Mouse (Mus musculus): ENCODE data around the gene Bspry. TPM values are rescaled to one million over a fixed set of nuclear protein-coding genes. Genes with fewer than 3 reads are reported as not detected.

Gene Bspry
- polyA plus RNA-seq, 1 experiment from 2014 or later, result 0.36 TPM

GRCm38 (mm10) chr4:62439793-62440192 lies 40.1 kb upstream of the Bspry start:
- Histone ChIP-seq H3K4me3 (ENCODE audit: control insufficient read depth in 1 of 2, insufficient read depth in 1 of 2, low read depth in 1 of 2, low read length in 2 of 2) (no peak overlapping the region), H3K27me3 (ENCODE audit: control insufficient read depth, insufficient read depth, low read length) (no peaks in the 10 kb centered on the region), H3K9me3 (ENCODE audit: control insufficient read depth, low read length) (no peaks in the 10 kb centered on the region), H3K4me1 (ENCODE audit: control insufficient read depth in 2 of 2, insufficient read depth in 2 of 2, low read length in 2 of 2) (no peaks in the 10 kb centered on the region), H3K36me3 (ENCODE audit: control insufficient read depth, insufficient read depth, low read length) (no peaks in the 10 kb centered on the region), H3K4me2 (ENCODE audit: low read length) (no peak overlapping the region), H3K9ac (ENCODE audit: low read length) (no peak overlapping the region), H3K27ac (replicated peaks in 1 of 2; ENCODE audit: control insufficient read depth in 1 of 2, insufficient read depth in 1 of 2, low read depth in 2 of 2, low read length in 2 of 2) (no peak overlapping the region)
- WGBS, result 58% methylated on average over 4 of the region's 4 CpGs
- ATAC-seq (ENCODE audit: insufficient number of reproducible peaks, insufficient read depth, low FRiP score, low read depth), result no peak

- no peaks in the 10 kb centered on the region for H3K4me1 ChIP-seq (ENCODE audit: control insufficient read depth in 2 of 2, insufficient read depth in 2 of 2, low read length in 2 of 2)
- H3K4me2 ChIP-seq (ENCODE audit: low read length), result no peak overlapping the region
- H3K4me3 ChIP-seq (ENCODE audit: control insufficient read depth in 1 of 2, insufficient read depth in 1 of 2, low read depth in 1 of 2, low read length in 2 of 2), result no peak overlapping the region
- no peaks in the 10 kb centered on the region for H3K9me3 ChIP-seq (ENCODE audit: control insufficient read depth, low read length)
- WGBS, result 70% methylated on average over 4 of the region's 4 CpGs
- no peak overlapping the region for H3K27ac ChIP-seq (replicated peaks in 1 of 2; ENCODE audit: control insufficient read depth in 1 of 2, insufficient read depth in 1 of 2, low read depth in 2 of 2, low read length in 2 of 2)
- ATAC-seq (ENCODE audit: insufficient number of reproducible peaks, insufficient read depth, low FRiP score, low read depth), result no peak
- no peaks in the 10 kb centered on the region for H3K27me3 ChIP-seq (ENCODE audit: control insufficient read depth, insufficient read depth, low read length)
- no peaks in the 10 kb centered on the region for H3K36me3 ChIP-seq (ENCODE audit: control insufficient read depth, insufficient read depth, low read length)
- H3K9ac ChIP-seq (ENCODE audit: low read length), result no peak overlapping the region
Observed at GRCm38 (mm10) chr4:62440544-62440943, 39.3 kb upstream of the Bspry start.

DNA sequence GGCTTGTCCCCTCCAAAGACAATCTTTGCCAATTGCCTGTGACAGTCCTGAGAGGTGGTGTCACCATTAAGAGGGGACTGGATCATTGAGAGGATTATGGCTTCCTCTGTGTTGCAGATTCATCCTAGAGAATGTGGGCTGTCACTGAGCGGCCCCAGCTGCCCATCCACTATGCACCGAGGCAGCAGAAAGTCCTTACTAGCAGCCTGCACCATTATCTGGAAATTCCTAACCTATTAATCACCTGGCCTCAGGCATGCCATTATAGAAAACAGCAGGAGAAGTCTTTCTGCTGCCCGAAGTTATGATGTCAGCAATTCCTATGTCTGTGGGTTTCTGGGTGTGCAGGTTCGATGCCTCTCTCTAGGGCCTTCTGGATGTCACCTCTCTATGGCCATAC lies 38.9 kb upstream of the Bspry start:
- no peaks in the 10 kb centered on the region for H3K27me3 ChIP-seq (ENCODE audit: control insufficient read depth, insufficient read depth, low read length)
- ATAC-seq (ENCODE audit: insufficient number of reproducible peaks, insufficient read depth, low FRiP score, low read depth), result no peak
- H3K9me3 ChIP-seq (ENCODE audit: control insufficient read depth, low read length), result no peaks in the 10 kb centered on the region
- H3K4me3 ChIP-seq (ENCODE audit: control insufficient read depth in 1 of 2, insufficient read depth in 1 of 2, low read depth in 1 of 2, low read length in 2 of 2), result no peak overlapping the region
- no peaks in the 10 kb centered on the region for H3K4me1 ChIP-seq (ENCODE audit: control insufficient read depth in 2 of 2, insufficient read depth in 2 of 2, low read length in 2 of 2)
- WGBS, result 44% methylated on average over 4 of the region's 4 CpGs
- H3K4me2 ChIP-seq (ENCODE audit: low read length), result no peak overlapping the region
- no peak overlapping the region for H3K9ac ChIP-seq (ENCODE audit: low read length)
- H3K36me3 ChIP-seq (ENCODE audit: control insufficient read depth, insufficient read depth, low read length), result no peaks in the 10 kb centered on the region
- no peak overlapping the region for H3K27ac ChIP-seq (replicated peaks in 1 of 2; ENCODE audit: control insufficient read depth in 1 of 2, insufficient read depth in 1 of 2, low read depth in 2 of 2, low read length in 2 of 2)

DNA sequence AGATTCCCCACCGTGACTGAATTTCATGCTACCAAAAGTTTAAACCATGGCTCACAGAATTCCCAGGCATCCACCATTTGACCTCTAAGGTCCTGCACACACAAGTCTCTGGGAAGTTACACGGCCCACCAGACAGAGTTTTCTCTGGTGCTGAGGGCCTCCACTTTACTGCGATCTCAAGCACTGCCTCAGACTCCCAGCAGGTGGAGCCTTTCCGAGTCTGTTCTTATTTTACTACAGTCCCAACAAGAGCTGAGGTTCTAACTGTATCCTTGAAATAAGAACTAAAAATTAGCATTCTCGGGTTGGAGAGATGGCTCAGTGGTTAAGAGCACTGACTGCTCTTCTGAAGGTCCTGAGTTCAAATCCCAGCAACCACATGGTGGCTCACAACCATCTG lies 24.9 kb upstream of the Bspry start:
- Histone ChIP-seq H3K9me3 (ENCODE audit: control insufficient read depth, low read length) (no peaks in the 10 kb centered on the region), H3K4me1 (ENCODE audit: control insufficient read depth in 2 of 2, insufficient read depth in 2 of 2, low read length in 2 of 2) (no peaks in the 10 kb centered on the region; a peak in 1 of 4 replicates), H3K4me3 (ENCODE audit: control insufficient read depth in 1 of 2, insufficient read depth in 1 of 2, low read depth in 1 of 2, low read length in 2 of 2) (no peak overlapping the region), H3K9ac (ENCODE audit: low read length) (no peak overlapping the region), H3K27me3 (ENCODE audit: control insufficient read depth, insufficient read depth, low read length) (no peaks in the 10 kb centered on the region), H3K4me2 (ENCODE audit: low read length) (no peak overlapping the region), H3K36me3 (ENCODE audit: control insufficient read depth, insufficient read depth, low read length) (no peaks in the 10 kb centered on the region), H3K27ac (replicated peaks in 1 of 2; ENCODE audit: control insufficient read depth in 1 of 2, insufficient read depth in 1 of 2, low read depth in 2 of 2, low read length in 2 of 2) (no peak overlapping the region)
- no peak for ATAC-seq (ENCODE audit: insufficient number of reproducible peaks, insufficient read depth, low FRiP score, low read depth)
- 46% methylated on average over 5 of the region's 5 CpGs for WGBS

DNA sequence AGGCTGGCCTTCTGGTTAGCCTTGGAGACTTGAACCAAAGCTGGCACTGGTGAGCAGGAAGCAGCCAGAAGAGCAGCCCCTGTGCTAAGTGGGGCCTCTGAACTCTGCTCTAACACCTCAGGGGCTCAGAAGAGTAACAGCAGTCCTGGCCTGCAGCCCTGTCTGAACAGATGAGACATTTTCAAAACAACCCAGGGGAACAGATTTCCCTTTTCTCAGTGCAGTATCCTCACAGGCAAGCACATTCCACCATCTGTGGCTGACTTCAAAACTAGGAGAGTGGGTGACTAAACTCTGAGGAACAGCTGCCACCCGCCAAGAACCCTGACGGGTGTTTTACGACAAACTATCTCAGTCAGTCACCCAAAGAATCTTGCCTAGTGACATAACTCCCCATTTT lies 20.8 kb upstream of the Bspry start:
- Histone ChIP-seq H3K9me3 (ENCODE audit: control insufficient read depth, low read length) (no peaks in the 10 kb centered on the region), H3K9ac (ENCODE audit: low read length) (no peak overlapping the region), H3K4me1 (ENCODE audit: control insufficient read depth in 2 of 2, insufficient read depth in 2 of 2, low read length in 2 of 2) (no peaks in the 10 kb centered on the region; a peak in 1 of 4 replicates), H3K4me3 (ENCODE audit: control insufficient read depth in 1 of 2, insufficient read depth in 1 of 2, low read depth in 1 of 2, low read length in 2 of 2) (no peak overlapping the region), H3K27ac (replicated peaks in 1 of 2; ENCODE audit: control insufficient read depth in 1 of 2, insufficient read depth in 1 of 2, low read depth in 2 of 2, low read length in 2 of 2) (no peak overlapping the region), H3K4me2 (ENCODE audit: low read length) (no peak overlapping the region), H3K27me3 (ENCODE audit: control insufficient read depth, insufficient read depth, low read length) (no peaks in the 10 kb centered on the region), H3K36me3 (ENCODE audit: control insufficient read depth, insufficient read depth, low read length) (no peaks in the 10 kb centered on the region)
- WGBS, result 85% methylated on average over 3 of the region's 3 CpGs
- no peak for ATAC-seq (ENCODE audit: insufficient number of reproducible peaks, insufficient read depth, low FRiP score, low read depth)

GRCm38 (mm10) chr4:62460348-62460747 lies 19.5 kb upstream of the Bspry start:
- no peaks in the 10 kb centered on the region for H3K27me3 ChIP-seq (ENCODE audit: control insufficient read depth, insufficient read depth, low read length)
- no peaks in the 10 kb centered on the region for H3K9me3 ChIP-seq (ENCODE audit: control insufficient read depth, low read length)
- H3K4me3 ChIP-seq (ENCODE audit: control insufficient read depth in 1 of 2, insufficient read depth in 1 of 2, low read depth in 1 of 2, low read length in 2 of 2), result no peak overlapping the region
- H3K4me2 ChIP-seq (ENCODE audit: low read length), result no peak overlapping the region
- WGBS, result 80% methylated on average over 8 of the region's 8 CpGs
- ATAC-seq (ENCODE audit: insufficient number of reproducible peaks, insufficient read depth, low FRiP score, low read depth), result no peak
- H3K27ac ChIP-seq (replicated peaks in 1 of 2; ENCODE audit: control insufficient read depth in 1 of 2, insufficient read depth in 1 of 2, low read depth in 2 of 2, low read length in 2 of 2), result no peak overlapping the region
- H3K9ac ChIP-seq (ENCODE audit: low read length), result no peak overlapping the region
- no peaks in the 10 kb centered on the region for H3K36me3 ChIP-seq (ENCODE audit: control insufficient read depth, insufficient read depth, low read length)
- H3K4me1 ChIP-seq (ENCODE audit: control insufficient read depth in 2 of 2, insufficient read depth in 2 of 2, low read length in 2 of 2), result no peaks in the 10 kb centered on the region; a peak in 1 of 4 replicates

DNA sequence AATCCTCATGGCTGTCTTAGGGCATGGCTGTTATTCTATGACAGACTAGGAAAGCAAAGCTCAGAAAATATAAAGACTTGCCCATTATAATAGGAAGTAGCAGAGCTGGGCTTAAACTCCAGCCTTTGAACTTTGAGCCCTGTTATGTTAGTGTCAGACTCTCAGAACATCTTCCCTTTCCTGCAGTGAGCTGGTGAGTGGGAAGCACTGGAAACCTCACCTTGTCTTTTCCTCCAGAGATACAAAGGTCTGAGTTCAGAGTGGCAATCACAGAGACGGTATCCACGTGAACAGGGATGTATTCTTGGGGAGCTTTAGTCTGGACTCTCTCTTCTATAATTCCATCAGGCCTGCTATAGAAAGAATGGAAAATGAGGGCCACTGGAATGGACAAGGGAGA lies 16.7 kb upstream of the Bspry start:
- 78% methylated on average over 2 of the region's 2 CpGs for WGBS
- Histone ChIP-seq H3K9ac (ENCODE audit: low read length) (no peak overlapping the region), H3K9me3 (ENCODE audit: control insufficient read depth, low read length) (no peaks in the 10 kb centered on the region), H3K36me3 (ENCODE audit: control insufficient read depth, insufficient read depth, low read length) (no peaks in the 10 kb centered on the region), H3K4me1 (ENCODE audit: control insufficient read depth in 2 of 2, insufficient read depth in 2 of 2, low read length in 2 of 2) (no peaks in the 10 kb centered on the region; a peak in 1 of 4 replicates), H3K4me2 (ENCODE audit: low read length) (no peak overlapping the region), H3K27ac (replicated peaks in 1 of 2; ENCODE audit: control insufficient read depth in 1 of 2, insufficient read depth in 1 of 2, low read depth in 2 of 2, low read length in 2 of 2) (no peak overlapping the region), H3K4me3 (ENCODE audit: control insufficient read depth in 1 of 2, insufficient read depth in 1 of 2, low read depth in 1 of 2, low read length in 2 of 2) (no peak overlapping the region), H3K27me3 (ENCODE audit: control insufficient read depth, insufficient read depth, low read length) (no peaks in the 10 kb centered on the region)
- ATAC-seq (ENCODE audit: insufficient number of reproducible peaks, insufficient read depth, low FRiP score, low read depth), result no peak

- WGBS, result 94% methylated on average over 1 of the region's 1 CpGs
- Histone ChIP-seq H3K9me3 (ENCODE audit: control insufficient read depth, low read length) (no peaks in the 10 kb centered on the region), H3K4me1 (ENCODE audit: control insufficient read depth in 2 of 2, insufficient read depth in 2 of 2, low read length in 2 of 2) (no peaks in the 10 kb centered on the region), H3K9ac (ENCODE audit: low read length) (no peak overlapping the region), H3K4me2 (ENCODE audit: low read length) (no peak overlapping the region), H3K4me3 (ENCODE audit: control insufficient read depth in 1 of 2, insufficient read depth in 1 of 2, low read depth in 1 of 2, low read length in 2 of 2) (no peak overlapping the region), H3K36me3 (ENCODE audit: control insufficient read depth, insufficient read depth, low read length) (no peaks in the 10 kb centered on the region), H3K27ac (replicated peaks in 1 of 2; ENCODE audit: control insufficient read depth in 1 of 2, insufficient read depth in 1 of 2, low read depth in 2 of 2, low read length in 2 of 2) (no peak overlapping the region), H3K27me3 (ENCODE audit: control insufficient read depth, insufficient read depth, low read length) (no peaks in the 10 kb centered on the region)
- ATAC-seq (ENCODE audit: insufficient number of reproducible peaks, insufficient read depth, low FRiP score, low read depth), result no peak
Observed at GRCm38 (mm10) chr4:62468158-62468557, 11.7 kb upstream of the Bspry start.
